Mouse (Mus musculus) lung, postnatal 0 days (tissue): ENCODE results near the gene Trim68.

Experiments used
- CTCF ChIP-seq: IDR thresholded peaks from 2 replicates; pipeline ENCODE4 v1.5.1; 2016; ENCODE audit warnings: antibody characterized with exemption, mild to moderate bottlenecking
- EP300 ChIP-seq: IDR thresholded peaks from 2 replicates; pipeline ENCODE4 v1.6.1; 2016; ENCODE audit warnings: antibody characterized with exemption, mild to moderate bottlenecking, control low read depth

GRCm38 (mm10) chr7:102658523-102658922, 28.6 kb downstream of the Trim68 start, which contains the start of gene Olfr555:
- TF ChIP-seq EP300 (no peak), CTCF (no peak)
